Mouse (Mus musculus) megakaryocyte, embryonic 14.5 days (primary cell): ENCODE results near the gene Abl1.

Experiments used
- FLI1 ChIP-seq: IDR thresholded peaks from 2 replicates; pipeline ENCODE4 v1.6.1; 2012; ENCODE audit warnings: low read length, inconsistent platforms, mixed read lengths
- GATA1 ChIP-seq: IDR thresholded peaks from 3 replicates; pipeline ENCODE4 v1.6.1; 2012; ENCODE audit warnings: mixed read lengths, low read length, inconsistent platforms, borderline replicate concordance

DNA sequence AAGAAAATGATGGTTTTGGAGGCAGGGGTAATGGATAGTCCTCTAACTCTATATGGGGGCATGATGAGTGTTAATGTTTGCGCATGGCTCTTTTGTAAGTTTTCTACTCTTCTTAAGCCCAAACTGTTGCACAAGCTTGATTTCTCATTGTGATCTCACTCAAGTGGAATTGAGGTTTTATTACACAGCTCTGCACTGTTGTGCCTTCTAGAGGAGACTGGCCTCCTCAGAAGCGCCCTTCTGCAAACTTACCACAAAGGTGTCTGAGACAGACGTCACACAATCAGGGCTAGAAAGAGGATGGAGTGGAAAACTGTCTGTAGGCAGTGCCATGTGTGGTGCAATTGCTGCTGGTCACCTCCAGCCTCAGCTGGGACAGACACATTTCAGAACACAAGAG, 88.3 kb downstream of the Abl1 start:
- TF ChIP-seq GATA1 (no peak), FLI1 (no peak)
